Mouse (Mus musculus) stomach, postnatal 0 days (tissue): ENCODE measurements at regions not wholly inside any gene's neighbourhood (a gene's known extent, or its start where the extent isn't known, plus 50 kb on each side); places are given as distances from the start of the nearest gene placed in this dataset.

Source experiments
- ATAC-seq: fragments of 200-750 bp; cut with Nextera tagmentation; 2 replicates; pipeline ENCODE4 v1.8.0; 2017; ENCODE audit not compliant: low FRiP score, low TSS enrichment
- DNase-seq: peaks from one replicate; pipeline ENCODE4 v3.0.0-alpha.2; 2016; ENCODE audit warnings: low spot score
- H3K27ac ChIP-seq: fragments of 300-500 bp; sonication (generic); replicated peaks from 2 replicates; pipeline ENCODE4 v1.5.1; 2014; ENCODE audit warnings: mild to moderate bottlenecking, control low read depth
- H3K27me3 ChIP-seq: fragments of 300-500 bp; sonication (generic); 2 replicates; pipeline ENCODE4 v1.6.1; 2014; ENCODE audit warnings: low read length; ENCODE audit not compliant: control insufficient read depth, insufficient read depth
- H3K36me3 ChIP-seq: fragments of 300-500 bp; sonication (generic); 2 replicates; pipeline ENCODE4 v1.6.1; 2014; ENCODE audit warnings: low read length, mixed read lengths; ENCODE audit not compliant: control insufficient read depth, insufficient read depth
- H3K4me1 ChIP-seq: fragments of 300-500 bp; sonication (generic); replicated peaks from 2 replicates; pipeline ENCODE4 v1.6.1; 2014; ENCODE audit warnings: antibody characterized with exemption; ENCODE audit not compliant: control insufficient read depth, insufficient read depth
- H3K4me2 ChIP-seq: fragments of 300-500 bp; sonication (generic); replicated peaks from 2 replicates; pipeline ENCODE4 v1.6.1; 2014; ENCODE audit warnings: low read depth, mild to moderate bottlenecking, control low read depth, moderate library complexity
- H3K4me3 ChIP-seq: fragments of 300-500 bp; sonication (generic); 2 replicates; pipeline ENCODE4 v1.5.1; 2014; ENCODE audit warnings: low read depth, low read length, control low read depth
- H3K9ac ChIP-seq: fragments of 300-500 bp; sonication (generic); 2 replicates; pipeline ENCODE4 v1.6.1; 2014; ENCODE audit warnings: mild to moderate bottlenecking, low read length, control low read depth, mixed read lengths
- H3K9me3 ChIP-seq: fragments of 300-500 bp; sonication (generic); 2 replicates; pipeline ENCODE4 v1.6.1; 2016; ENCODE audit warnings: low read length; ENCODE audit not compliant: control insufficient read depth
- CTCF ChIP-seq: IDR thresholded peaks from 2 replicates; pipeline ENCODE4 v1.5.1; 2016; ENCODE audit warnings: antibody characterized with exemption, low read depth, mild to moderate bottlenecking, moderate library complexity
- EP300 ChIP-seq: optimal IDR thresholded peaks from 2 replicates; pipeline ENCODE3; 2016; ENCODE audit warnings: antibody characterized with exemption
- WGBS: fragments of 180-500 bp; shearing (Covaris S2); extraction: QIAGEN DNeasy Blood & Tissue Kit; methylation state at CpG from one replicate; pipeline ENCODE4 v1.1.7; 2014; 5-methylcytosine and 5-hydroxymethylcytosine counted together

DNA sequence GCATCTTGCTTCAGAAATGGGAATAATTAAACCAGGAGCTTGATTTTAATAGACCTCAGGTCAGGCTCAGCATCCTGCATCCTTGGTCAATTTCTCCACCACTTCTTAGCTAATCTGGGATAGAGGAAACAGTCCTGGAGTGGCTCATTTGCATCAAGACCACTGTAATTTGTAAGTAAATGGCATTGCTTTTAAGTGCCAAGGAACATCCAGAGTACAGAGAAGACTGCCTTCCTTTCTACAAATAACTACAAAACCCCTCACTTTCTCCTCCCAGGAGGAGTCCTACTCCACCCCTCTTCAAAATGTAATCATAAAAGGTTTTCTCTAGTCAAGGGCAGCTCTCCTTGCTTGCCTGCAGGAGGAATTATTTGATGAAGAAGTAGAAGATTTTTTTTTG is 96.2 kb upstream of the Camk1g start:
- Histone ChIP-seq H3K36me3 (no peaks in the 10 kb centered on the region), H3K9ac (no peak overlapping the region), H3K4me3 (no peak overlapping the region), H3K4me1 (no peaks in the 10 kb centered on the region), H3K9me3 (no peaks in the 10 kb centered on the region), H3K4me2 (no peak overlapping the region), H3K27me3 (no peaks in the 10 kb centered on the region), H3K27ac (no peak overlapping the region)
- no peak for TF ChIP-seq EP300
- ATAC-seq (no peak), DNase-seq (no peak)

DNA sequence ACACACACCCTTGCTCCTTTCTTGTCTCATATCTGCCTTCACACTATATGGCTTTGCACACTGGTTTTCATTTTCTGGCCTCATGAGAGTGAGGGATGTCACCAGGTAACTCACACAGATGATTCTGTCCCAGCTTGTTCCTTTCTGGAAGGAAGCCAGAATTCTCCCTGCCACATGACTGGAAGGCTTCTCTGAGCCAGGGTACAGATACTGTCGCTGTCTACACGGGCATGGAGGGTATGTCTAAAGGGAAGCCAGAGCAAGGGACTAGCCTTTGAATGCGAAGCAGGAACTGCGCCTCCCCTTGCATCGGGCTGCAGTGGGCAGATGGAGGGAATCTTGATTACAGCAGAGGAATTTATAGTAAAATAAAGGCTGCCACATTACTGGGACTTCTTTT is 89.6 kb upstream of the Camk1g start:
- no peaks in the 10 kb centered on the region for H3K4me1 ChIP-seq
- no peaks in the 10 kb centered on the region for H3K36me3 ChIP-seq
- H3K4me3 ChIP-seq, result no peak overlapping the region
- no peak overlapping the region for H3K27ac ChIP-seq
- no peak for TF ChIP-seq EP300
- TF ChIP-seq CTCF, result no peak
- DNase-seq (no peak), ATAC-seq (0 out of 2 replicates have a peak, but pooled peaks have one; percentile 32)
- H3K27me3 ChIP-seq, result no peaks in the 10 kb centered on the region
- no peaks in the 10 kb centered on the region for H3K9me3 ChIP-seq
- no peak overlapping the region for H3K4me2 ChIP-seq
- no peak overlapping the region for H3K9ac ChIP-seq
- 68% methylated on average over 5 of the region's 5 CpGs for WGBS

DNA sequence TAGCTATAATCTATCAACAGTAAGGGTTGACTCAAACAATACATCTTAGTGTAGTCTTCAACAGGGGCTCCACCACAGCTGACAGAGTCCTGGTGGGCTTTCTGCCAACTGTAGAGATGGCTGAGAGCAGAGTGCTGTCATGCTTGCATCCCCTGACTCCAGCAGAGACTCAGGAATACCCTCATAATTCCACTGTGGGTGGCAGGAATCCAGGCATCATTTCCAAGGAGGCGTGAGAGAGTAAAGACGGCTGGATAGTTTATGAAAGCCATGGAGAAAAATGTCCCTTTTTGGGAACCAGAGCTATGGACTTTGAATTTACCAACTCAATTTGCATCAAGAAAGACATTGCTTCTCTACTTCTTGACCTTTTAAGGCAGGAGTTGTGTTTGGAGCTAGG is 87.8 kb upstream of the Camk1g start:
- no peaks in the 10 kb centered on the region for H3K27me3 ChIP-seq
- H3K36me3 ChIP-seq, result no peaks in the 10 kb centered on the region
- H3K9ac ChIP-seq, result no peak overlapping the region
- H3K4me3 ChIP-seq, result no peak overlapping the region
- no peak overlapping the region for H3K4me2 ChIP-seq
- 71% methylated on average over 2 of the region's 2 CpGs for WGBS
- DNase-seq (no peak), ATAC-seq (no peak)
- no peaks in the 10 kb centered on the region for H3K9me3 ChIP-seq
- H3K27ac ChIP-seq, result no peak overlapping the region
- no peak for TF ChIP-seq CTCF
- no peak for TF ChIP-seq EP300
- H3K4me1 ChIP-seq, result no peaks in the 10 kb centered on the region

DNA sequence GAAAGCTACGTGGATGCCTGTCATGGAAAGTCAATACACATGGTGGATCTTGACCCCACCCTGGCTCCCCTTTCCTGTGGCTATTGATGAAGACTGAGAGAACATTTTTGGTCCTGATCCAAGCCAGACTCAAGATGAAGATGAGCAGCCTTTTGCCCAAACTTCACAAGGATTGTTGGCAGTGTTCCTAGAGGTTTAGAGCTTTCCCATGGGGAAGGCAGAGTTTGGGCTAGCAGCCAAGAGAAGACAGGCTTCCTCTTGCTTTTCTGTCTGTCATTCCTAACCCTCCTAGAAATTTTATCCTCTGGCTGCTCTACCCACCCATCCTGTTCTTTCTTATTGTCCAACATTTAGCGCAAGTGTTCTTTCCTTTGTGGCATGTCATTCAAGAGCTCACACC is 83.6 kb upstream of the Camk1g start:
- Histone ChIP-seq H3K4me1 (no peaks in the 10 kb centered on the region), H3K9me3 (no peaks in the 10 kb centered on the region), H3K4me3 (no peak overlapping the region), H3K27me3 (no peaks in the 10 kb centered on the region), H3K27ac (no peak overlapping the region), H3K9ac (no peak overlapping the region), H3K4me2 (no peak overlapping the region), H3K36me3 (no peaks in the 10 kb centered on the region)
- DNase-seq (no peak), ATAC-seq (no peak)
- TF ChIP-seq CTCF (no peak), EP300 (no peak)
- WGBS, result 47% methylated on average over 2 of the region's 2 CpGs

DNA sequence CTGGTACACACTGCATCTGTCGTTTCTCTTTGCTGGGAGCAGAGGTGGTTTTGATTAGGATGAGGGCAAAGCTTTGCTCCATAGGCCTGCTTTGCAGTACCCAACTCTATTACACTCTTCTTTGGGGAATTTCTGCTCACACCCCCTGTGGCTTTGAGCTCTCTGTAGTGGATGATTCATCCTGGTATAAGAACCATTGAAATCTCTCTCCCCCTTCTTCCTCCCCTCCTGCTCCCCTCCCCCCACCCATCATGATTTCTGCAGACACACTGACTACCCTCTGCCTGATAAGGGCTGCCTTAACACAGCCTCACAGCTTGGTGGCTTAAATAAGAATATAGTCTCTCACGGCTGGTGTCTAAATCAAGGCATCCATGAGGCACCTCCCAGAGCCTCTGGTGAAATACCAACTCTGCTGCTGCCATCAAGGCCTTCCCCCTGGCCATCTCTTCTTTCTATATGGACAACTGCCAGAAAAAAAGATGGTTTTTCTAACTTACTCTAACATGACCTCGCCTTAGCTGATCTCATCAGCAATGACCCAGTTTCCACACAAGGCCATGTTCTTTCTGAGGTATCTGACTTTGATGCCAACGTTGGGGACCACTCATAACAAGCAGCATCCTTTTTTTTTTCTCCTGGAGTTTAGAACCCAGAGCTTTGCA is 81.5 kb upstream of the Camk1g start:
- Histone ChIP-seq H3K4me3 (no peak overlapping the region), H3K27ac (no peak overlapping the region), H3K27me3 (no peaks in the 10 kb centered on the region), H3K36me3 (no peaks in the 10 kb centered on the region), H3K9me3 (no peaks in the 10 kb centered on the region), H3K9ac (no peak overlapping the region), H3K4me2 (no peak overlapping the region), H3K4me1 (no peaks in the 10 kb centered on the region)
- WGBS, result 61% methylated on average over 4 of the region's 4 CpGs
- ATAC-seq (no peak), DNase-seq (no peak)
- no peak for TF ChIP-seq CTCF
- TF ChIP-seq EP300, result no peak

DNA sequence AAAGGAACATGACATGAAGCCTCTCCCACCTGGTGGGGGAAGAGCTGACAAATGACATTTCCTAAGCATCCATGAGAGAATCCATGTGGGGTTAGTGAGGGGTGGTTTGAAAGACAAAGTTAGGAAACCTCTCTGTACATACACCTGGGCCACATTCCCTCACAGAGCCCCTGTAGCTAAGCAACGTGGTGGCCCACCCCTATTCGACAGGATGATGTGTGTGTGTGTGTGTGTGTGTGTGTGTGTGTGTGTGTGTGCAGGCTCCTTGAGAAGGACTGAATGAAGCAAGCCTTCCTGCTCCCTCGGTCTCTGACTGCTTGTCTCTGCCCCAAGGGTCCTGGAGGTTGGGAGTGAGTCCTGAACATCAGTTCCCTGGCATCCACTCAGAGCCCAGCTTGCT is 80.7 kb upstream of the Camk1g start:
- WGBS, result 37% methylated on average over 3 of the region's 3 CpGs
- no peak for ATAC-seq
- no peaks in the 10 kb centered on the region for H3K4me1 ChIP-seq

More for the DNA sequence above, 80.7 kb upstream of the Camk1g start:
- Histone ChIP-seq H3K27ac (no peak overlapping the region), H3K4me3 (no peak overlapping the region), H3K27me3 (no peaks in the 10 kb centered on the region), H3K9ac (no peak overlapping the region), H3K36me3 (no peaks in the 10 kb centered on the region), H3K9me3 (no peaks in the 10 kb centered on the region), H3K4me2 (no peak overlapping the region)
- DNase-seq, result no peak
- no peak for TF ChIP-seq CTCF
- no peak for TF ChIP-seq EP300
